Mouse (Mus musculus) frontal cortex, postnatal 14 days (tissue): ENCODE measurements around the gene Gart.
A peak's percentile ranks its signal among the peaks of the same experiment; 100 is the strongest.

Experiments
- DNase-seq, 2 experiments: peaks; one replicate each; pipeline ENCODE4 v3.0.0; 2022; ENCODE audit warnings: low spot score in 2 of 2

Gene Gart

DNA sequence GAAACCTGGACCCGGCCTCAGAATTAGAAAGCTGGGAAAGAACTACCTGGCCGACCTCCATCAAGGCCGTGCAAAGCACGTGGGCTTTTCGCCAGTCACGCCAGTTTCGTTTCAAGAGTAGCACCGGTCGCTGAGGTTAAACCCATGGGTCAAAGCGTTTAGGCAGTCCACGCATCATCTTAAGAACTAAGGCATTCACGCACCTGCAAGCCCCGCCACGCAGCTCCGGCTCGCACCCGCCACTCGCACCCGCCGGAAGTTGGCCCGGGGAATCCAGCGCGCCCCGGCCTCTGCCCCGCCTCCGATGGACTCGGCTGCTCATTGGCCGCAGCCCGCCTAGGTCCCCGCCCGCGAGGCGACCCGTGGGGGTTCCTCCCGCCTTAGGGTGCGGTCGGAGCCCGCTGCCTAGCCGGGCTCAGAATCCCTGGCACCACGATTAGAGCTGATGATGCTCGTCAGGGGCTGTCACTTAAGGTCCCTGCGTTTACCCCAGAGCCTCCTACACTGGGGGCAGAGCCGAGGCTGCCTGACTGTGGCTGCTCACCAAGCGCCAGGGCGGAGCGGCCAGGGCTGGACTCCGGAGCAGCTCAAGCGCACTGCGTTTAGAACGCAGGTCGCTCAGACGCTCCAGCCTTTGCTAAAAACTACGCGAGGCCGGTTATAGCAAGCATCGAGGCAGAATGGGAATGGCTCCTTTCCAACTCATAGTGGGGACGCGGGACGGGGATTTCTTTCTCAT lies at the start of gene Gart:
Gart (minus strand) TSS at position 272 of the 739 bp plus-strand sequence.
- DNase-seq: peak; percentile 84 to 88

GRCm38 (mm10) chr16:91695108-91695755 lies 48.5 kb upstream of the Gart start:
- no peak for DNase-seq

DNA sequence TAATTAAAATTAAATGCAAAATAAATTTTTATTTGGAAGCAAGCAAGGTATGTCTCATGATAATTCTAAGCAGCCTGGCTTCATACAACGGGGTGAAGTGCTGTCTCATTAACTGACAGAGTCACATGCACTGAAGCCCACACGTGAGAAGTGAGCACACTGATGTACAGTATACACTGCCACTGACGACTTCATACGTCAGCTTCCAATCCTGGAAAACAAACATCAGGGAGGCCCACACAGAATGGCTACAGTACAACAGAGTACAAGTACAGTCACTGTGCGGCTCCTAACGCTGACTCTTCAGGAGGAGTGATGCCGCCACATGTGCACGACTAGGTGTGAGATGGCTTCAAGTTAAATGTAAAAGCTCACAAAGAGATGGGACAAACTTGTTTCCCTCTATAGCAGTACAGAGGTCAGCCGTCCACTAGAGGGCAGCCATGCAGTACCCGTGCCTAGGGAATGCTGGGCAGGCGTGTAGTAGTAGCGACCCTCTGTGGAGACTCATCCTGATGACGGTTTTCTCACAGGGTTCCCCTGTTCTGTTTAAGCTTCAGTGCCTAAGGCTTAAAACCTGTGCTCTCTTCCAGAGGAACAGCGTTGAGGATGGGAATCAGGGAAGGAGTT lies 47.8 kb upstream of the Gart start:
- peak; percentile 47 to 64 for DNase-seq

DNA sequence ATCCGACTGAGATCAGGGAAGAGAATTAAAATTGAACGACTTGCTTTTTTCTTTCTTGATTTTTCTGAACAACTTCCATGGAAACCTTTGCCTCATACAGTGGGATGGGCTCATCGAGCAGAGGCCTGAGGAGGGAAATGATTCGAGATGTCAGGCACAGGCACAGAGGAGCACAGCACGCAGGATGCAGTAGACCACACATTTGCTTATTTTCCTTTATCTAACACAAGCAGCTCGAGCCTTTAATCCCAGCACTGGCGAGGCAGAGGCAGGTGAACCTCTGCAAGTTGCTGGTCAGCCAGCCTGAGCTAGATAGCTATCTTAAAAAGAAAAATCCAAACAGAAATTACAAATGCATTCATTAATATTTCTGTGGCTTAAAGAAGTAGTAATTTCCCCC lies 43.0 kb upstream of the Gart start:
- no peak for DNase-seq

GRCm38 (mm10) chr16:91688619-91689334 lies 42.0 kb upstream of the Gart start, which contains the start of gene Donson:
Gene Donson, minus strand, starts transcription at chr16:91688770.
- peak; percentile 78 to 90 for DNase-seq

DNA sequence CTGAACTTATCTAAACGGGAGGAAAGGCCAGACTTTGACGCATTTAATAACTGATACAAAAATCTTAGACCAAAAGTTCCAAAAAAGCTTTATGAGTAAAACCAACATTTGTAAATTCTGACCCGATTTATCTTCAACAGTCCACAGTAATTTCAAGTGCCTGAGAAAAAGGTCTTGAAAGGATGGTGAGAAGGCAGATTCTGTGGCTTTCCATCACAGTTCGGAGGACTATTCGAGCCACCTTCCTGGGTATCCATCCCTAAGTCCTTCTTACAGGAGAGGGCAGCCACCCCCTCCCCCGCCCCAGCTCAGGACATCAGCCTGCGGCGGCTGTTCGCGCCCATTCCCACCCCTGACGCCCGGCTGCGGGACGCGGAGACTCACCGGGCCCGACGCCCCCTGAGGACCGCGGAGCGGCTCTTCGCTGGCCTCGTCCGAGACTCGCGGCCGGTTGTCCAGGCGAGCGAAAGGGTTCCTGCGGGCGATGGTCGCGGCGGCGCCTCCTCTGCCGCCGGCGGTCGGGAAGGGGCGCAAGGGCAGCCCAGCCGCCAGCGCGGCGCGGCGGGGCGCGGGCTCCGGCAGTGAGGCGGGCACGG lies 41.4 kb upstream of the Gart start:
- DNase-seq: no peak

DNA sequence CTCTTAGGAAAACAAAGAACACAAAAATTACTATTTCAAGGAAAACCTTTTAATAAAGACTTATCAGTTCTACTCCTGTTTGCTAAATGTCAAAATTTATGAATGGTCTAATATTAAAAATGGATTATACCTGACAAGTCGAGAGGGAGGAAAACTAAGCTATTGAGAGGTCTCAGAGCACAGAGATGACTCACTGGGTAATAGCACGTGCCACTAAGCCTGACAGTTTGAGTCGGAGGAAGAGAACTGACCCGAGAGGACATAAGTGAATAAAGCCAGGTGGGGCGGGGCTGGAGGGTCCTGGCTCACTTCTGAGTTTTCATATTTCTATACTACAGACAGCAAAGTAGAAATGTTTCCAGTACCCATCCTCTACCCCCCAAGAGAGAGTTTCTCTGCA lies 39.6 kb upstream of the Gart start:
- no peak for DNase-seq

- DNase-seq: no peak
Observed at GRCm38 (mm10) chr16:91685526-91685925, 38.8 kb upstream of the Gart start.

DNA sequence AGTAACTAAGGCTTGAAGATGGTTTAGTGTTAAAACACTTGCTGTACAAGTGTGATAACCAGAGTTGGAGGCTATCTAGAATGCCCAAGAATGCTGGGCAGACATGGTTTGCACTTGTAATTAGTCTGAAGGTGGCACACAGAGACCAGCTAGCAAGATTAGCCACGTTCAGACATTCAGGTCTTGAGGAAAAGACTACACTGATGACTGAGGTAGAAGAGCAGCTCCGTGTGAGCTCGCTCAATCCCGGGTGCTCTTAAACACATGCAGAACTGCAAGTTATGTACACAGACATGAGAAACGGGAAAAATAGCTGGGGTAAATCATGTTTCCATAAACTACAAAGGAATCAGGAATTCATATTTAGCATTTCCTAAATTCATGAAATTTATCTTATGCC lies 33.9 kb upstream of the Gart start:
- no peak for DNase-seq

GRCm38 (mm10) chr16:91678147-91678911 lies 31.6 kb upstream of the Gart start:
- DNase-seq: no peak

DNA sequence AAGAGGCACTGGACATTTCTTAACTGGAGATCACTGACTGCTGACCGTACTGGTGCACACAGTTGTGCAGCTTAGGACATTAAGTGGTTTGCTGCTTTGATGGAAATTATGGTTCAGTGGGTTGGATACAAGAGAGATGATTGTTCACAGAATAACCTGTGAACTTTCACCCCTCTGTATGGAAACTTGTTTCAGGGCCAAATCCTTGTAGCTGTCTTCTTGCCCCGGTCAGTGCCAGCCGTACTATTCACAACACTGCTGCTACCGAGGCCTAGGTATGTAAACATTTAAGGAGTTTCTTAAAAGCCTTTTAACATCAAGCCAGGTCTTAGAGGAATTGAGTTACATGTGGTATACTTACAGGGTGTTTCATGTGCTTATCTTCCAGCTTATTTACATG lies 27.7 kb upstream of the Gart start:
- DNase-seq: no peak

GRCm38 (mm10) chr16:91663795-91664194 lies 17.0 kb upstream of the Gart start:
- no peak for DNase-seq

DNA sequence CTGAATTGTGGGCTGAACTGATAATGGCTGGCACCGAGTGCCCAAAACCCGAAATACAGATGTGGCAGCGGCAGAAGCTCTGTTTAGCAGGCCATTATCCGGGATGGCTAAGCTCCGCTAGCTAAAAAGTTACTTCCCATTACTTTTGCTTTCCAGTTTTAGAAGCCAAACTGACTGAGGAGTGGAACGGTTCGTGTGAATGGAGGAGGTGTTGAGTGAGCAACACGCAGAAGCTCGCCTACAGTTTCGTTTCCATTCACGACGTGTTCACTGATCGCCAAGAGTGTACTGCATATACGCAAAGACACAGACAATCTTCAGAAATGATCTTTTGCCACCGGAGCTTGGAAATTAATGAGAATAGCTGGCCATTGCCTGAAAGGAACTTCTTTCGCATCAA lies 15.6 kb upstream of the Gart start:
- DNase-seq: no peak

DNA sequence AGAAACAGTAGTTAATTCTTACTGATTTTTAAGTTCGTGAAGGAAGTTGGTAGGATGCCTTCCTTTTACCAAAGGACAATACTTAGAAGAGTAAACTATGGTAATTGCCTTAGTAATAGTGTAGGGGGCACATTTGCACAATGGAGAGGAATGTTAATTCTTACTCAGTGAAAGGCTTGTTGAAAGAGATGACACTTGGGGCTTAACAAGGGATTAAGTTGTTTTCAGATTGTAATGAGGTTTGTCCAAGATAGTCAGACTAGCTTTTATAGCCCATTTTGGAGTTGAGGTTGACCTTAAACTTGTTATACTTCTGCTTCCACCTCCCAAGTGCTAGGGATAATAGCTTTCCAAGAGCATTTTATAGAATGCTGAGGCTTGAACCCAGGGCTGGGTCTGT lies 14.6 kb upstream of the Gart start:
- no peak for DNase-seq

GRCm38 (mm10) chr16:91659798-91660197 lies 13.0 kb upstream of the Gart start:
- DNase-seq: no peak

- DNase-seq: no peak
Observed at GRCm38 (mm10) chr16:91658471-91658870, 11.7 kb upstream of the Gart start.

DNA sequence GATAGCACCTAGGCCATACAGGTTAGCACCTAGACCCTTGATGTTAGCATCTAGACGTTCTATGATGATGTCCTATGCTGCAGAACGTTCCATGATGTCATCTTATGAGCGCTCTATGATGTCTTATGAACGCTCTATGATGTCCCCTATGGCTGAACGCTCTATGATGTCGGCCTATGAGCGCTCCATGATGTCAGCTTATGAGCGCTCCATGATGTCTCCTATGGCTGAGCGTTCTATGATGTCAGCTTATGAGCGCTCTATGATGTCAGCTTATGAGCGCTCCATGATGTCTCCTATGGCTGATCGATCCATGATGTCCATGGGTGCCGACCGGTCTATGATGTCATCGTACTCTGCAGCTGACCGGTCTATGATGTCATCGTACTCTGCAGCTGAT lies 10.5 kb upstream of the Gart start:
- no peak for DNase-seq

DNA sequence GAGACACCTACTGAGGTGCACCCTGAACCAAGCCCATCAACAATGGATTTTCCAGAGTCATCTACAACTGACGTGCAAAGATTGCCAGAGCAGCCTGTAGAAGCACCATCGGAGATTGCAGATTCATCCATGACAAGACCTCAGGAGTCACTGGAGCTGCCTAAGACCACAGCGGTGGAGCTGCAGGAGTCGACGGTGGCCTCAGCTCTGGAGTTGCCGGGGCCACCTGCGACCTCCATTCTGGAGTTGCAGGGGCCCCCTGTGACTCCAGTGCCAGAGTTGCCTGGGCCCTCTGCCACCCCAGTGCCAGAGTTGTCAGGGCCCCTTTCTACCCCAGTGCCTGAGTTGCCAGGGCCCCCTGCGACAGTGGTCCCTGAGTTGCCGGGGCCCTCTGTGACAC lies 8.5 kb upstream of the Gart start:
- no peak for DNase-seq

DNA sequence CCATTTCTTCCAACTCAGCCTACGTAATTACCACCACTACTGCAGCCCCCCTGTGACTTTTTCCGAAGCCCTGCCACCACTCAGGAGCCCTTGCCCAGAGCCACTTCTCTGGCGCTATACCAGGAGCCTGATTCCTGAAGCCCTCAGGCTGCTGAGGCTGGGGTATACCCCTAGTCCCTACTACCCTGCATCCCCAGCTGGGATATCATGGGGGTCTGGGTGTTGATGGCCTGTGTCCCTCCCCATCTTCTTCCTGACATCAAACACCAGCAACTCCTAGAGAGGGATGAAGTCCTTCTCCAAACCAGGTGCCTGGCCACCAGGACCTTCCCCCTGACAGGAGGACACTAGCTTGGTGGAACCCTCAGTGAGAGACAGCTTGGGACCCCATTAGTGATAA lies 5.4 kb upstream of the Gart start:
- DNase-seq: no peak

- no peak for DNase-seq
Observed at GRCm38 (mm10) chr16:91649781-91650180, 3.0 kb upstream of the Gart start.

DNA sequence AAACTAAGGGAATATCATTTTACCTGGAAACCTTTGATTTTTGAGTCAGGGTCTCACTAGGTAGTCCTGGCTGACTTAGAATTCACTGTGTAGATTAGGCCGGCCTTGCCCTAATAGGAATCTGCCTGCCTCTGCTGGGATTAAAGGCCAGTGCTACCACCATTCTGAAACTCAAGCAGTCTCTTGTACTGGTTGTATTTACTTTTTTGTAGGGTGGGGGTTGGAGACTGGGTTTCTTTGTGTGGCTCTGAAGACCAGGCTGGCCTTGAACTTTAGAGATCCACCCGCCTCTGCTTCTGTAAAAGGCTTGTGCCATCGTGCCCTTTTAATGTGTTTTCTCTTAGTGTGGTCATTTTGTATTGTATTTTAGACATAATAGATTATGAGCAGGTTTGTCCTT lies 2.5 kb upstream of the Gart start:
- DNase-seq: no peak
